Mouse (Mus musculus): Measurements from ENCODE around the gene 1700029H14Rik. TPM values are rescaled to one million over a fixed set of nuclear protein-coding genes. Genes with fewer than 3 reads are reported as not detected.

The 1700029H14Rik gene
- polyA plus RNA-seq, 1 experiment = 20.4 TPM

DNA sequence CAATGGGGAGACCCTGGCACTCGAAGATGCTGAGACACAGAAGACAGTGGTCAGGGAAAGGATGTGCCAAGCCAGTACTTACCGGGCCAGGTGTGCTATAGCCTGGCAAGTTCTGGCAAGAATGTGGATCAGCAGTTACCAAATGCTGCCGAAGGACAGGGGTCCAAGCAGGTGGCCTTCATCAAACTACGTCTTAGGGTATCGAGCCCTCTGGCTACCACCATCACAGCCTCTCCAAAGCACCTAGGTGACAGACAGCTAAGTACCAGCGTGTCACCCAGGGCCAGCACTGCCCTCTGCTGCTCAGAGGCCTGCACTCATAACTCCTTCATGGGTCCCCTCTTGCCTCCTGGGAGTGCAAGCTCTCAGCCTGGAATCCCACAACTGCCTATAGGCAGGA lies 33.6 kb upstream of the 1700029H14Rik start:
- Histone ChIP-seq H3K36me3 (replicated peaks; ENCODE audit: low read length) (peaks cover 100% of the 10 kb centered on the region), H3K9me3 (no peaks in the 10 kb centered on the region), H3K4me1 (peaks cover 100% of the 10 kb centered on the region), H3K4me3 (replicated peaks) (peak overlapping the region; percentile 74), H3K27me3 (replicated peaks) (no peaks in the 10 kb centered on the region)
- TF ChIP-seq GATA1 (IDR thresholded peaks at IDR 0.05; ENCODE audit: borderline replicate concordance, low read length) (no peak), FLI1 (IDR thresholded peaks at IDR 0.05; ENCODE audit: low read length) (no peak)

DNA sequence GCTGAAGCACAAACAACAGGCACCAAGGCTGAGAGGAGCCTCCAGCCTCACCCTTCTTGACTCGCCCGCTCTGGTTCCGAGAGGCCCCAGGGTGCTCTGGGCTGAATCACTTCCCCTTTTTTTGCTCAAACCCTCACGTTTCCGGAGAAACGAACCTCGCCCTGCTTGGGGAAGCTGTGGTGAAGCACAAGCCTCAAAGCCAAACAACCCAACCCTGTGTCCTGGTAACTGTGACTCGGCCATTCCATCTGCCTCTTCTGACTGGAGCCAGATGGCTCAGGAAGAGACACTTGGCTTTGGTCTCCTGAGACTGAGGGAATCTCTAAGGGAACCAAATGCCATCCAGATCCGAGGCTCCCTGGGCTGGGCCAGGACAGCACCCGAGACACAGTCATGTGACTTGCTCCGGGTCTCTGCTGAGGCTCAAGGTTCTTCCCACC lies 32.6 kb upstream of the 1700029H14Rik start:
- H3K4me1 ChIP-seq = peaks cover 100% of the 10 kb centered on the region
- TF ChIP-seq GATA1 (IDR thresholded peaks at IDR 0.05; ENCODE audit: borderline replicate concordance, low read length) (no peak), FLI1 (IDR thresholded peaks at IDR 0.05; ENCODE audit: low read length) (peak; percentile 44; the same call in 1 of the 2 replicates)
- peak overlapping the region; percentile 81 for H3K4me3 ChIP-seq (replicated peaks)
- H3K9me3 ChIP-seq = no peaks in the 10 kb centered on the region
- peaks cover 100% of the 10 kb centered on the region for H3K36me3 ChIP-seq (replicated peaks; ENCODE audit: low read length)
- H3K27me3 ChIP-seq (replicated peaks) = no peaks in the 10 kb centered on the region

DNA sequence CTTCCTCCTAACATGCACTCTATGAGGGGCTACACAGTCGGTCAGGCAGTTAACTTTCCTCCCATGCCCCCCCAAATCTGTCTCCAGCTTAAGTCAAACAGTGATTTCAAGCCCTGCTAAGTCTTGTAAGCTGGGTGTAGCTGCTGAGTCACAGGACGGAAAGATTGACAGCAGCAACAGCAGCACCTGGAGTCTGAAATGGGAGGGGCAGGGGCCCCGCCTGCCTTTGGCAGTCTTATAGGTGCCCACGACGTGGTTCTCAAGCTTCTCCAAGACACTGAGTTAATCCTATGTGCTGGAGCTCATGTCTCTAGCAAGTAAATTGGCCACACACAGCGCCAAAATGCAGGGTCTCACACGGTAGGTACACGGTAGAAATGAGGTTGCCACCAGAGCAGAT lies 31.1 kb upstream of the 1700029H14Rik start:
- H3K36me3 ChIP-seq (replicated peaks; ENCODE audit: low read length) = peaks cover 100% of the 10 kb centered on the region
- no peak for TF ChIP-seq GATA1 (IDR thresholded peaks at IDR 0.05; ENCODE audit: borderline replicate concordance, low read length)
- TF ChIP-seq FLI1 (IDR thresholded peaks at IDR 0.05; ENCODE audit: low read length) = no peak
- peaks cover 100% of the 10 kb centered on the region for H3K4me1 ChIP-seq

DNA sequence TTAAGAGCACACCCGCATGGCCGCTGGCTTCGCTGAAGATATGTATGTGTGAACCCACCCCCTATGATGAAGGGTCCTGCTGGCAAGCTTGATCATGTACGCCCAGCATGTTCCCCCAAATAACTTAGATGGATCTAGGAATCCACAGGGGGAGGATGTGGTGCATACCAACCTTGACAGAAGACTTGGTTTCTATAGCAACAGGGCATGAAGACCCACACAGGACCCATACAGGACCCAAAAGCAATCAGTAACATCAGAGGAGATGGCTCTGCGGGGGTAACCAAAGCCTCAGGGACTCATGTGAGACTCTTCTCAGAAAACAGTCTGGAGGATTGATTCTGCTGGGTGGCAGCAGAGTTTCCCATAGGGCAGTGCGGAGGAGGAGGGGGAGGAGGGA lies 29.0 kb upstream of the 1700029H14Rik start:
- H3K36me3 ChIP-seq (replicated peaks; ENCODE audit: low read length) = peaks cover 100% of the 10 kb centered on the region
- H3K4me1 ChIP-seq = peaks cover 97% of the 10 kb centered on the region
- no peak overlapping the region for H3K4me3 ChIP-seq (replicated peaks)
- no peaks in the 10 kb centered on the region for H3K9me3 ChIP-seq
- H3K27me3 ChIP-seq (replicated peaks) = no peaks in the 10 kb centered on the region
- TF ChIP-seq FLI1 (IDR thresholded peaks at IDR 0.05; ENCODE audit: low read length) (no peak), GATA1 (IDR thresholded peaks at IDR 0.05; ENCODE audit: borderline replicate concordance, low read length) (no peak)

More for the DNA sequence above, 31.1 kb upstream of the 1700029H14Rik start:
- no peak overlapping the region for H3K4me3 ChIP-seq (replicated peaks)
- H3K27me3 ChIP-seq (replicated peaks) = no peaks in the 10 kb centered on the region
- no peaks in the 10 kb centered on the region for H3K9me3 ChIP-seq

DNA sequence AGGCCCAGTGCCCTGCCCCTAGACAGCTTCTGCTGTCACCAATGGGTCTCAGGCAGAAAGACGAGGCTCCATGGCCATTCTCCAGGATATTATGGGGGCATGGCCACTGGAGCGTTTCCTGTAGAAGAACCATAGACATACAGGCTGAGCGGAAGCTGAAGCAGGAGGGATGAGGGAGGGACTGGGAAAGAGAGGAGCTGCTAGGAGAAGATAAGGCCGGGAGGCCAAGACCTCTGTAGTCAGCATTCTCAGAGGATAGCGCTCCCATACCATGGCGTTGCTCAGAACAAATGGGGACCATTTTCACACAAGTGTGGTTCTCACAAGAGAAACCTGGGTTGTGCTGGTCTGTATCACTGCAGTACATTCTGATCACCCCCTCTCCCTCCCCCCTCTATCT lies 26.8 kb upstream of the 1700029H14Rik start:
- Histone ChIP-seq H3K4me1 (peaks cover 75% of the 10 kb centered on the region), H3K4me3 (replicated peaks) (peak overlapping the region; percentile 16), H3K36me3 (replicated peaks; ENCODE audit: low read length) (peaks cover 100% of the 10 kb centered on the region), H3K9me3 (peaks cover 18% of the 10 kb centered on the region), H3K27me3 (replicated peaks) (no peaks in the 10 kb centered on the region)
- TF ChIP-seq FLI1 (IDR thresholded peaks at IDR 0.05; ENCODE audit: low read length) (no peak), GATA1 (IDR thresholded peaks at IDR 0.05; ENCODE audit: borderline replicate concordance, low read length) (peak; percentile 56; the same call in 1 of the 3 replicates)

DNA sequence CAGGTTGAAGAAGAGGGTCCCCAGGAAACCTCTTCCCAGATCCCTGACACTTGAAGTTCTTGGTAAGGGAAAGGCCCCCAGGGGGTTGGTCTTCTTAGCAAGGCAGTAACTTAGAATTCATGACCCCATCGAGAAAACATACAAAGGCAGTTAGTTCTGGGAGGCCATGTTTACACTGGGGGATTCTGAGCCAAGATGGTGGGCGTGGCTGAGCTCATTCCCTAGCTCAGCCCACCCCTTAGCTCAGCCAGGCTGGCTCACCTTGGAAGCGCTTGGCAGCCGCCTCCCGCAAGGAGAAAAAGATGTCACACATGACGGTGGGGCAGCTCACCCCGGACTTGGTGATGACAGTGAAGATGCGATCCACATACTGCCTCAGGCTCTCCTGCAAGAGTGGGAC lies 22.4 kb upstream of the 1700029H14Rik start:
- Histone ChIP-seq H3K4me1 (peaks cover 38% of the 10 kb centered on the region), H3K9me3 (peaks cover 37% of the 10 kb centered on the region), H3K4me3 (replicated peaks) (peak overlapping the region; percentile 29), H3K36me3 (replicated peaks; ENCODE audit: low read length) (peaks cover 100% of the 10 kb centered on the region), H3K27me3 (replicated peaks) (no peaks in the 10 kb centered on the region)
- TF ChIP-seq GATA1 (IDR thresholded peaks at IDR 0.05; ENCODE audit: borderline replicate concordance, low read length) (no peak), FLI1 (IDR thresholded peaks at IDR 0.05; ENCODE audit: low read length) (no peak)

DNA sequence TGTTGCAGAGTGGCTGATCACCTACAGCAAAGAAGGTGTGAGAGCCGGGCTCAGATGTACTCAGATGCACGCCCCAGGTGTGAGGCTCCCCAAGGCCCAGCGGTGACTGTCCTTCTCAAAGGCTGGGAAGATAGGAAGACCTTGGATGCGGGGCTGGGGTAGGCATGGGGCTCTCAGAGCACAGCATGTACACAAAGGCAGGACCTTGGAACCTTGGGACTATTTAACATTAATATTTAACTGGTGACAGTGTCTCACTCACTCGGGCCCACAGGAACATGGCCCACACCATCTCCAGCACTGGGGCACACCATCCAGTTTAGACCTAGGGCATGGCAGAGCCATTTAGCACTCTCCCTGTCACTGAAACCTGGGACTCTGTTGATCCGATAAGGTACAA lies 15.6 kb upstream of the 1700029H14Rik start:
- peaks cover 100% of the 10 kb centered on the region for H3K36me3 ChIP-seq (replicated peaks; ENCODE audit: low read length)
- H3K4me1 ChIP-seq = peaks cover 23% of the 10 kb centered on the region; the same call in 1 of the 2 replicates
- TF ChIP-seq FLI1 (IDR thresholded peaks at IDR 0.05; ENCODE audit: low read length) (no peak), GATA1 (IDR thresholded peaks at IDR 0.05; ENCODE audit: borderline replicate concordance, low read length) (no peak)
- peaks cover 7% of the 10 kb centered on the region for H3K9me3 ChIP-seq
- no peak overlapping the region for H3K4me3 ChIP-seq (replicated peaks)
- no peaks in the 10 kb centered on the region for H3K27me3 ChIP-seq (replicated peaks)

DNA sequence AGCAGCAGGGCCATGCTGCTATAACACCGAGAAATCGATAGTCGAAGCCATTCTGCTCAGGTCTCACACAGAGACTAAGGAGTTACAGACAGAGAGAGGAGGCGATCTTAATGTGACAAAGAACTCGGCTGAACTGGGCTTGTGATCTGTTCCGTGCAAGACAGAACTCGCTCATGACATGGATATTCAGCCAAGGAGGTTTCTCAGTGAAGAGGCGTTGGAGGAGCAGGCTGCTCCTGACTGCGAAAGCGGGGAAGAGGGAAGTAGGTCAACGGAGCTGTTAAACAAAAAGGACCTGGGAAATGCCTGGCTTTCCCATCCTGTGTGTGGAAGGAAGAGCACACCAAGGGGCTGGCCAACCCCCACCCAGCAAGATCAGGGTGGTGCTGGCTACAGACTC lies 9.7 kb upstream of the 1700029H14Rik start:
- Histone ChIP-seq H3K4me3 (replicated peaks) (no peak overlapping the region), H3K9me3 (no peaks in the 10 kb centered on the region), H3K4me1 (peaks cover 40% of the 10 kb centered on the region), H3K27me3 (replicated peaks) (no peaks in the 10 kb centered on the region), H3K36me3 (replicated peaks; ENCODE audit: low read length) (peaks cover 100% of the 10 kb centered on the region)
- TF ChIP-seq FLI1 (IDR thresholded peaks at IDR 0.05; ENCODE audit: low read length) (no peak), GATA1 (IDR thresholded peaks at IDR 0.05; ENCODE audit: borderline replicate concordance, low read length) (no peak)

DNA sequence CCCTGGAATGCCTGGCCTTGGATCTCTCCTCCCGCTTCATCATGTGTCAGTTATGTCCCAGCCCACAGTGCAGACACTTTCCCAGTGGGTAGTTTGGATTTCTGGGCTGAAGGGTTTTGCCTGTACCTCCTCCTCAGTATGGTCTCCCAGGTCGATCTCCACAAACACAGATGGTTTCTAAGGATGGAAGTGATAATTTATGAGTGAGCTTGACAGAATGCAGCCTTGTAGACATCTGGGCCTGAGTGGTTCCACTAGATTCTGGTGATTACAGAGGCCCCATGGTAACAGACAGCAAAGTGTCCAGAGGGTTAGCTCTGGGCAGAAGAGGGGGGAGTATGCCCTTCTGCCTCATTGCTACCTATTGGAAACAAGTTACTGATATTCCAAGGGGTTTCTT lies 4.7 kb downstream of the 1700029H14Rik start:
- no peaks in the 10 kb centered on the region for H3K9me3 ChIP-seq
- H3K4me1 ChIP-seq = peaks cover 51% of the 10 kb centered on the region
- H3K36me3 ChIP-seq (replicated peaks; ENCODE audit: low read length) = peaks cover 23% of the 10 kb centered on the region
- H3K4me3 ChIP-seq (replicated peaks) = no peak overlapping the region
- H3K27me3 ChIP-seq (replicated peaks) = peaks cover 7% of the 10 kb centered on the region
- TF ChIP-seq GATA1 (IDR thresholded peaks at IDR 0.05; ENCODE audit: borderline replicate concordance, low read length) (no peak), FLI1 (IDR thresholded peaks at IDR 0.05; ENCODE audit: low read length) (no peak)

DNA sequence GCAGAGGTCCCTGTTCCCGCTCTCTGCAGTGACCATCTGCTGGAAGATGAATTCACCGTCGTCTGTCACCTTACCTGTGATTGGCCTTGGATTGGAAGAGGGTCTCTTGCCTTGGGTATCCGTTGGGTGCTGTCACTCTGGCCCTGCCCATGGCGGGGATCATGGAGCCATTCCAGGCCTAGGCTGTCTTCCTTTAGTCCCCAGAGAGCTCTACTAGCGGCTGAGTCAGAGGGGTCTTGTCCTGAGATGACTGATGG lies 10.8 kb downstream of the 1700029H14Rik start:
- Histone ChIP-seq H3K27me3 (replicated peaks) (peaks cover 10% of the 10 kb centered on the region), H3K4me3 (replicated peaks) (peak overlapping the region; percentile 46), H3K9me3 (no peaks in the 10 kb centered on the region; the same call in 1 of the 2 replicates), H3K4me1 (peaks cover 61% of the 10 kb centered on the region), H3K36me3 (replicated peaks; ENCODE audit: low read length) (peaks cover 63% of the 10 kb centered on the region)
- no peak for TF ChIP-seq GATA1 (IDR thresholded peaks at IDR 0.05; ENCODE audit: borderline replicate concordance, low read length)
- no peak for TF ChIP-seq FLI1 (IDR thresholded peaks at IDR 0.05; ENCODE audit: low read length)
